Mouse (Mus musculus) adrenal gland, postnatal 10 days (tissue): ENCODE data around the gene Zfp800. TPM values are rescaled to one million over a fixed set of nuclear protein-coding genes. Genes with fewer than 3 reads are reported as not detected.
A peak's percentile ranks its signal among the peaks of the same experiment; 100 is the strongest.

Experiments
- DNase-seq: peaks from one replicate; pipeline ENCODE4 v3.0.0; 2021; ENCODE audit warnings: mixed read lengths
- long read RNA-seq, 2 experiments: library from polyadenylated mRNA; stranded (forward); transcript quantifications; one replicate each; pipeline ENCODE4 v2.0.0; 2021
- total RNA-seq, 2 experiments: library from RNA; stranded (reverse); gene quantifications; 2 replicates each; pipeline ENCODE4 v1.2.3; 2021

Zfp800 gene
- total RNA-seq, result 10 to 100 TPM; 18.4 to 20.1 TPM
- long read RNA-seq, experiment 1, partial matches to known transcripts, result 3 of 12 reads
- long read RNA-seq, experiment 1, other reads (novel, unspliced or antisense), result 7 of 12 reads
- long read RNA-seq, experiment 2, partial matches to known transcripts, result 2 of 7 reads
- long read RNA-seq, experiment 2, other reads (novel, unspliced or antisense), result 3 of 7 reads

DNA sequence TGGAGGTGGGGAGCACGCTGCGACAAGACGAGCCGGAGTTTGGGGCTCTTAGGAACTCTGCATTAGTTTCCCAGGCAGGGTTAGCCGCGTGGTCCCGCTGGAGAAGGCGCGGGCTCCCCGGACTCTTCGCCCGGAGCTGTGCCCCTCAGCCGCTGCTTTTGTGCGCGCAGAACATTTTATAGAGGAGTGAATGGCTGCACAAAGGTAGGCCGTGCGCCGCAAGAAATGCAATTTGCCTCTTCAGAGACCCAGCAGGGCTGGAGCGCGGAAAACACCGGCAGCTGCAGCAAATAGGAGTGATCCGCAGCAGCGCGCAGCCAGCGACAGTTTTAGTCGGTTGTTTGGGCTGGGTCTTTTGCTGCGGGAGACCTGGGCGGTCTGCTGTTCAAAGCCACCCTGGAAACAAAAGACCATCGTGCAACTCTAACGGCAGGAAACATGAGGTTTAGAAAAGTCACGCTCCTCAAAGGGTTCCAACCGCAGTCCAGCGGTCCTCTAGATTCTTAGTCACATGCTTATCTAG lies at the start of gene Zfp800:
TSS of gene Zfp800 (minus strand) at position 325 of the 523 bp plus-strand sequence.
- peak; percentile 20 for DNase-seq

DNA sequence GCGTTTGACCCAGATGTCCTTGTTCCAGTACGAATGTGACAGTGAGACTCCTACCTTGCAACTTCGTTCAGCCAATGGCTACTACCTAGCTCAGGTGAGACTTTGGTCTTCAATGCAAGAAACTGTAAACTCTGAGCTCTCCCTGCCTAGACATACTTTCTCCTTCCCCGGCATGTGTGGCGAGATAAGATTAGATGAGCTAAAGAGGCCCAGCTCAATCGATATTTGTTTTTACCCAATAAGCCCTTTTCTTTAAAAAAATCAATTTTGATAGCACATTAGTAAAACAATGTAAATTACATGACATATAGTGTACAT lies 33.7 kb upstream of the Zfp800 start:
- no peak for DNase-seq

DNA sequence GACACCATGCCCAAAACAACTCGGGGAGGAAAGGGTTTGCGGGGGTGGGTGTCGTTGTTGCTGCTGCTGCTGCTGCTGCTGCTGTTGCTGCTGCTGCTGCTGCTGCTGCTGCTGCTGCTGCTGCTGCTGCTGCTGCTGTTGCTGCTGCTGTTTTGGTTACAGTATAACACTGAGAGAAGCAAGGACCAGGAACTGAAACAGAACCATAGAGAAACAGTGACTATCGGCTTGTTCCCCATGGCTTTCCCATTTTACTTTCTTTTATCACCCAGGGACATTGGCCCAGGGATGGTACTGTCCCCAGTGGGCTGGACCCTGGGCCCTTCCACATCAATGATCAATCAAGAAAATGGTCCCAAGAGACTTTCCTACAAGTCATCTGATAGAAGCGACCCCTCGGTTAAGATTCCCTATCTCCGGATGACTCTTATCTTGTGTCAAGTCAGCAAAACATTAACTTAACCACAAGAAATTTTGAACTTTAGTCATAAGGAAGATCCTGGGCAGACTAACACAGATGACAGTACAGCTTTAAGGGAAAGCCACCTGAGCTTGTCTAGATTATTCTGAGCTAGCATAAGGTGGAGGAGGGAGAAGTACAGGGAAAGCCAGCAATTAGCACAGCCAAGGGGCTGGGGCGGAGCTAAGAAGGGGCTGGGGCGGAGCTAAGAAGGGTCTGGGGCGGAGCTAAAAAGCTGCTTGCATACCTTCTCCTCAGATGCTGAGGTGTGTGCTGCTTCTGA lies 33.2 kb upstream of the Zfp800 start:
- DNase-seq, result no peak

DNA sequence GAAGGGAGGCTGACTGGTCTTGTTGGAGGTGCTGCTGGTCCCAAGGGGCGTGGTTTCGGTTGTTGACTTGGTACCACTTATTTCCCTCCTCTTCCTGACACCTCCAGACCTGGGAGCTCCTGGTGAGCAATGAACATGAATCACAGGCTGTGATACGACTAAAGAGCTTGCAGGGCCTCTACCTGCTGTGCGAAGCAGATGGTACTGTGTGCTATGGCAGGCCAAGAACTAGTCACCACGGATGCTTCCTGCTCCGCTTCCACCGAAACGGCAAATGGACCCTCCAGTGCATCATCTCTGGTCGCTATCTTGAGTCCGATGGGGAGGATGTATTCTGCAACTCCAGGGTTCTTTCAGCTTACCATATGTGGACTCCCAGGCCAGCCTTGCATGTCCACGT lies 32.1 kb upstream of the Zfp800 start:
- DNase-seq, result no peak

DNA sequence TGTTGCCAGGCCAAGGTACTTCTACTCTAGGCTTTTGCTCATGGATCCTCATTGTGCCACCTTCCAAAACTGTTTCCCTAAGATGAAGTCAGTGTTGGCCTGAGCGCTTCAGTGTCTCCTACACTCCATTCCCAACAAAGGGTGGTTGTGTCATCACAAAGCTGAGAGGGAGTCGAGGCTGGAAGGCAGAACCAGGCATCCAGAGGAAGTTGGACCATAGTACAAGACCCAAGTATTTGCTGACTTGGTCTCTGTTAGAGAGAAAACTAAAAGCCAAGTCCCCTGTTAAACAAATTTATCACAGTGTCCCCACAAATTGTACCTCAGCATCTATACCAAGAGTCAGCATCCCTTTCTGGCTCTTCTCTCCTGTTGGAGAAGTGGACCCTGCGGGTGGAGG lies 30.5 kb upstream of the Zfp800 start, which contains the start of gene Gcc1:
TSS of gene Gcc1 (minus strand) at position 101 of the 400 bp plus-strand sequence.
- no peak for DNase-seq

DNA sequence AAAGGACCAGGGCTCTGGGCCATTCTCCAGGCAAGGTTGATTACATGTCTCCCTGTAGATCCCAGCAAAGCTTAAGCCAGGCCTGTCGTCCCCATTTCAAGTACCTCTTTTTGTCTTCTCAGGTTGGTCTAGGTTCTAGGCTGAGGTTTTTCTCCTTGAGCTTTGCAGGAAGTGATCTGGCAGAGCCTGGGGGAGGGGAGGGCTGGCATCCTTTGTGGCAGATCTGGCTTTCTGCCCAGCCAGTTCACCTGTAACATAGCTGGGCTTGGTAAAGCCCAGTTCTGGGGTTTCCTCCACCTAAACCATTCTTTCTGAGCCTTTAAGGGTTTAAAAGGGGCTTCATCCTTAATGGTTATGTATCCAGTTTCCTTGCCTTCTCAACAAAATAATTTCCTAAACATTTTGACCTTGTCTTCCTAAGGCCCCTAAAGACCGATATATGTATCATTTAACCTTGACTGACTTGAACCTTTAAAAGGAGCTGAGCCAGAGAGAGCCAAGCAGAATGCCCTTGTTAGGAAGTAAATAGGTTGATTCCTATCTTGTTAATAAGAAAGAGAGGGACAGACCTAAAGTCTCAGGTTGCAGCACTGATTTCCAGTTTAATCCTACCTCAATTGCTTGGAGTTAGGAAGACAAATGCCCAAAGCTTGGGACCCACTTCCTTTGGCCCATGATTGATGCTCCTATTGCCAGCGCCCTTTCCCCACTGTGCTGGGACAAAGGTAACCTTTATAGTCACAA lies 29.5 kb upstream of the Zfp800 start, which contains the start of gene Fscn3:
TSS of gene Fscn3 (plus strand) at position 694 of the 744 bp plus-strand sequence.
- DNase-seq, result no peak

DNA sequence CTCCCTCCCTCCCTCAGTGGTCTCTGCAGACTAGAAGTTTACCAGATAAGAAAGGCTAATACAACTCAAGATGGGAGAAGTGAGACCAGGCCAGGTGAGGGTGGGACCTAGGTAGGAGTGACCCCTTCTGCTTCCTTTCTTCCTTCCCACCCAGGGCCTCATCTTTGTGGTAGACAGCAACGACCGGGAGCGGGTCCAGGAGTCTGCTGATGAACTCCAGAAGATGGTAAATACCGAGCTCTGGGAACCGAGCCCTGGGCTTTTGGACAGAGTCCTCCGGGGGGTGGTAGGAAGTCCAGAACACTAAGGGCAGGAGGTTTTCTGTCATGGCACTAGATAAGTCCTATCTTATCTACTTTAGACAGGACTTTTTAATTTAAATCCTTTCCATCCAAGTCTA lies 27.2 kb upstream of the Zfp800 start:
- DNase-seq, result no peak

DNA sequence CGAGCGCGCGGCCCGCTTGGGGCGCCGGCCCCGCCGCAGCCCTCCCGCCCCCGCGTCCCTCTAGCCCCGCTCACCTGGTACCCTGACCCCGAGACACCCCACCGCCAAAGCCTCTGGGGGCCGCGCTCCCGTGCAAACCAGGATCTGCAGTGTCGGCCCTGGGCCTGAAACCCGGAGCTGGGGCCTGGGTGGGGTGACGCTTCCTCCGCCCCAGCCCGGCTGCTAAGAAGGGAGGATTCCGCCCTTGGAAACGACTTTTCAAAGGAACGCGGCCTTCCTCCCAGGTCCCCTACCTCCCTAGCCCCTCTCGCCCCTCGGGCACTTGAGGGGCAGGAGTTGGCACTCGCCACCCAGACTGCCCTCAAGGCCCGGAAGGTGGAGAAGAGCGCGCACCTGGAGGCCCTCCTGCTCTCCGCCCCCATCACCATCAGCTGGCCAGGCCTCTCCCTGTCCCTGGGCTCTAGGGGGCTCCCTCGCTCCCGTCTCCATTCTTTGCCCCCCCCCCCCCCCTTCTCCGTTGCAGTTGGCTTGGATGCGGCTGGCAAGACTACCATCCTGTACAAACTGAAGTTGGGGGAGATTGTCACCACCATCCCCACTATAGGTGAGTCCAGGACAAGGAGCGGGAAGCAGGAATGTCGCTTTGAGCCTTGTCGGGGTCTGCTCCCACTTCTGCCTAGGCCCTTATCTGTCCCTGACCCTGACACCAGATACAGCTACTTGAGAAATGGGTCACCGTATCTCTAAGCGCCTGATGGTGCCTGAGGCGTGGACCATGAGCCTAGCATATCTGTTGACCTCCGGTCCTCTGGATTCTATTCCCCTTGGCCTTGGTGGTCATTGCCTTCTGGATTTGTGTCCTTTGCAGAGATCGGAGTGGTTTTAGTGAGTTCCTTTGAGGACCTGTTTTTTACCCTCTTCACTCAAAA lies 26.2 kb upstream of the Zfp800 start:
- peak; percentile 64 for DNase-seq

DNA sequence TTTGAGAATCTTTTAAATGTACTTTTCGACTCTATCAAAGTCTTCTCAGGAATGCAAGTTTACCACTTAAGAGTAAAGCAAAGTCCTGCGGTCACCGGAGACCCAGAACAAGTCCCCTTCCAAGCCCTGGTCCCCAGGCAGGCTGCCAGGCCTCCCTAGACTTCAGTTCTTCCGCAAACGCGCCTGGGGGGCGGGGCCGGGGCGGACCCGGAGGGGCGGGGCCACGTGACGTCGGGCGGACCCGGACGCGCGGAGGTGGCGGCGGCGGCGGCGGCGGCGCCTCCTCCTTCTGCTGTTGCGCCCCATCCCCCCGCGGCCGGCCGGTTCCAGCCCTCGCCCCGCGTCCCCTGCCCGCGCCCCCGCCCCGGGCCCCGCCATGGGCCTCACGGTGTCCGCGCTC lies 25.5 kb upstream of the Zfp800 start, which contains the start of gene Arf5:
TSS of gene Arf5 (plus strand) at position 248 of the 400 bp plus-strand sequence.
- peak; percentile 99 for DNase-seq

DNA sequence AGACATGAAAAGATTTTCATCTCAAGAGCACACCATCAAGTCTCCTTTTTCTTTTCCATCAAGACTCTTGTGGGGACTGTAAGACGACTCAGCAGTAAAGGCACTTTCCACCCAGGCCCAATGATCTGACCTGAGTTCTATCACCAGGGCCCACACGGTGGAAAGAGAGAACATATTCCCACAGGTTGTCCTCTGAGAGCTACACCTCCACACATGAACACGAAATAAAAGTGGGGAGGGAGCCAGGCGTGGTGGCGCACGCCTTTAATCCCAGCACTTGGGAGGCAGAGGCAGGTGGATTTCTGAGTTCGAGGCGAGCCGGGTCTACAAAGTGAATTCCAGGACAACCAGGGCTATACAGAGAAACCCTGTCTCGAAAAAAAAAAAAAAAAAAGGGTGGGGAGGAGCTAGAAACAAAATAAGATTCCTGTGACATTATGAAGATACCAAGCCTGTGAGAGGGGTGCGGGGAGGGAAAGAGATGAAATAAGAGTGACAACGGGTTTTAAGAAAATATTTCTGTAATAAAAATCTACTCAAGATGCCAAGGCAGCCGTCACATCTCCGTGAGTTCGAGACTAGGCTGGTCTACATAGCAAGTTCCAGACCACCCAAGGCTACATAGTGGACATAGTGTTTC lies 25.0 kb upstream of the Zfp800 start:
- no peak for DNase-seq

DNA sequence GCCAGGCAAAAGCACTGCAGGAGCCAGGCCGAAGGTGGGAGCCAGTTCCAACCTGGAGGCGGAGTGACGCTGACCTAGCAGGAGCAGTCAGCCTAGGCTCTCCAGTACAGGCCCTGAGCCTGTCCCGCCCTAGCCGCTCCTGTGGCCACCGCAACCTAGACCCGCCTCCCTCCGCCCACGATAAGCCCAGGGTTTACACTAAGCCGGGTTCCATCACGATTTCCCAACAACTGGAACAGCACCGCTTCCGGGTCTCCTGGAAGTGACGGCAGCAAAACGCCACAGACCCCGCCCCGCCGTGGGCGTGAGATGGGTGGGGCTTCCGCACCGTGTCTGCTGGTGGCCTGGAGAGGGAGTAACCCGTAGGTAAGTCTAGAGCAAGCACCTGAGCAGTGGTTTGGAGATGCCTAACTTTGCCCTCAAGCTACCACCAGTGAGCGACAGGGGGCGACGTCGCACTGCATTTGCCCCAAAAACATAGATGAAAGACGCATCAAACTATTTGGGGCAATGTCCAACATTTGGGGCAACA lies 23.7 kb upstream of the Zfp800 start:
- DNase-seq, result peak; percentile 98

DNA sequence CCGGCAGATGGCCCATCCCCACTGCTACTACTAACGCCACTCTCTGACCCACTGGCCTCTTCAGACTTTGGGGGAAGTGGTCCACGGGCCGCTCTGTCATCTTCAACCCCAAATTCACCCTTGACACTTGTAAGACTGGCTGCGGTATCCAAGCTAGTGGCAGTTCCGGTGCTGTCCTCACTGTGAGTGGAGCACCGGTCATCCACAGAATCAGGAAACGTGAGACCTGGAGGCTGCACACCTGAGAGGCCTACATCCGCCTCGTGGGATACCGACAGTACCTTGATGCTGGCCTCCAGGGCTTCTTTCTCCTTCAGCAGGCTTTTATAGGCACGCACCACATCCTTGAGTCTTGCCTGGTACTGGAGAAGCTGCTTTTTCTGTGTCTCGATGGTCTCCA lies 23.1 kb upstream of the Zfp800 start:
- no peak for DNase-seq

DNA sequence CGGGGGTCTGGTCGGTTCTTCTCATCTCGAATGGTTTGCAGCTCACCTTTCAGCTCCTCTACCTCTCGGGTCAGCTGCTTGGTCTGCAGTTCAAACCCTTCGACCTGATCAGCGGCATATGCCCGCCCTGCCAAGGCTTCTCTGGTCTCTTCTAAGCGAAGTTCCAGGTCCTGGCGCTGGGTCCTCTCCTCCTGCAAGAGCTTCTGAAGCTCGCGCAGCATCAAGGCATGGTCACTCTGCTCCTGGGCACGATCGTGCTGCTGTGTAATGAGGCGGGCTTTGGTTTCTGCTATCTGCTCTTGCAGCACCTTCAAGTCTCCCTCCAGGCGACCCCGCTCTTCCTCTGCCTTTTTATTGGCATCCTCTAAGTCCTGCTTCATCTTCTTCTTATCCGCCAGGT lies 22.6 kb upstream of the Zfp800 start:
- no peak for DNase-seq

DNA sequence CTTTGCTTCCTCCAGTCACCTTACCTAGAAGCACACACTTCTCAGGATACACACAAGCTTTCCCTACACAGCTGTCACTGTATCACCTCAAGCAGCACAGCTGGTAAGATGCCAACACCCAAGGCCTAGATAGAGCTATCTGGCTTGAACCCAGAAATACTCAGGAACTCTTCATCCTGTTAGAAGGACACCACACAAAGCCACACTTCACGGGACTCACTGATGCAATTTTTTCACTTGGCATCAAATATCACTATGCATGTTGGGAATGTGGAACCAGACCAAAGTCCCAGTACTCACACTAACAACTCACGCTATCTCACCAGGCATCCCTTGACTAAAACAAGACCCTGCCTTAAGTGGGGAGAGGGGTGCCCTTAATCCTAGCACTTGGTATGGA lies 21.9 kb upstream of the Zfp800 start:
- no peak for DNase-seq

DNA sequence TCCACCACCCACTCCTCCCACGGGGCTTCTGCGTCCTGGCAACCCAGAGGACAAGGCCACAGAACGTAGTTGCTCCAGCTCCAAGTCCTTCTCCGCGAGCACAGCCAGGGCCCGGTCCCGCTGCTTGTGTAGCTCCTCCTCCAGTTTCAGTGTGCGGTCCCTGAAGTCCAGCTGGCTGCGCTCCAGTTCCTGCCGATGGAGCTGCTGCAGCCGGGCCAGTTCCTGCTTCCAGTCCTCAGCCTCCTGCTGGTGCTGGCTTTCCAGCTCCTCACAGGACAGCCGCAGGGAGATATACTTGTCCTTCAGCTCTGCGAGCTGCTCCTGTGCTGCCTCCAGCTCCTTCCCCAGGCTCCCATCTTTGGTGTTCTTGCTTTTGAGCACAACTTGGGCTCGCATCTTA lies 20.6 kb upstream of the Zfp800 start:
- peak; percentile 92 for DNase-seq

DNA sequence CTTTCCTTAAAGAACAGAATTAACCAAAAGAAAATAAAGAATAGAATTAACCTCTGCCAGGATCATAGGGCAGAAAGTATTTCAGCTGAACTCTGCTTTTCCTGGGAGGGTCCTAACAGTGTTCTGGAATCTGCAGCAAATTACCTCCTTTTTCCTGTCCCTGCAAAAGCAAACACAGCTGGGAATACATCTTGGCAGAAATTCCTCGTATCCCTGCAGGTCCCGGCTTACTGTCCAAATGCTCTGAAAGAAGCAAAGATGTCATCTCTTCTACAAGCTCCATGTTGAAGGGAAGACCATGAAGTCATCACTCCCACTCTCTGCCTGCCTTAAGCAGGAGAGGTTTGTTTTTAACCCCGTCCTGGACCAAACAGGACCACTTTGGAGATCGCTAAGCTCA lies 19.2 kb upstream of the Zfp800 start:
- no peak for DNase-seq

DNA sequence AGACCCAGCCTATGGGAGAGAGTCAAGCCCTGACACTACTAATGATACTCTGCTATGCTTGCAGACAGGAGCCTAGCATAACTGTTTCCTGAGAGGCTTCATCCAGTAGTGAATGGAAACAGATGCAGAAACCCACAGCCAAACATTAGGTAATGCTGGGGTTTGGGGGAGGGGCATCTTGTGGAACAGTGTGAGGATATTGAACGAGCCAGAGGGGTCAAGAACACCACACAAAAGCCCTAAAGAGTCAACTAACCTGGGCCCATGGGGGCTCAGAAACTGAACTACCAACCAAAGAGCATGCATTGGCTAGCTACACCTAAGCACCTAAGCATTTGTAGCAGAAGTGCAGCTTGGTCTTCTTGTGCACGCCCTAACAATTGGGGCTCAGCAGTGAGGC lies 13.4 kb upstream of the Zfp800 start:
- DNase-seq, result no peak

DNA sequence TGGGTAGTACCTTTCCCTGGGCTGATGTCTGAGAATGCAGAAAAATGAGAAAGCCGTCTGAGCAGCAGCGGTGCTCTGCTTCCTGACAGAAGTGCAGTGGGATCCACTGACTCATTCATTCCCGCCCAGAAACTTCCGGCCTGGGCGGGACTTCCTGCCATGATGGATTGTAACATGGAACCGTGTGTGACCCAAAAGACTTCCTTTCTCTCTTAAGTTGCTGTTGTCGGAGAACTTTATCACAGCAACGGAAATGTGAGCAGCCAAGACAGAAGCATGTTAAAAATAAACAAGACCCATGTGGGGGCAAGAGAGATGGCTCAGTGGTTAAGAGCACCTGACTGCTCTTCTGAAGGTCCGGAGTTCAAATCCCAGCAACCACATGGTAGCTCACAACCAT lies 12.2 kb upstream of the Zfp800 start:
- DNase-seq, result no peak

DNA sequence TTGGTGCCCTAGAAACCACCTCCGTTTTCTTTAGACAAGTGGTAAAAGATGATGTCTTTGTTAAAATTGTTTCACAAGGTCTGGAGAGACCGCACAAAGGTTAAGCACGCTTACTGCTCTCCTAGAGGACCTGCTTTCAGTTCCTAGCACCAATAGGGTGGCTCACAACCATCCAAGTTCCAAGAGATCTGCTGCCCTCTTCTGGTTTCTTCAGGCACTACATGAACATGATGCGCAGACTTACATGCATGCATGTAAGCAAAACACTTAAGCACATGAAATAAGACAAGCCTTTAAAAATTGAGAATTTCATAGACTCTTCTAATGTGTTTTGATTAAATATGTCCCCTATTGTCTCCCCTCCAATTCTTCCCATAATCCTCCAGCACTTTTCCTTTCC lies 2.0 kb upstream of the Zfp800 start:
- DNase-seq, result no peak

DNA sequence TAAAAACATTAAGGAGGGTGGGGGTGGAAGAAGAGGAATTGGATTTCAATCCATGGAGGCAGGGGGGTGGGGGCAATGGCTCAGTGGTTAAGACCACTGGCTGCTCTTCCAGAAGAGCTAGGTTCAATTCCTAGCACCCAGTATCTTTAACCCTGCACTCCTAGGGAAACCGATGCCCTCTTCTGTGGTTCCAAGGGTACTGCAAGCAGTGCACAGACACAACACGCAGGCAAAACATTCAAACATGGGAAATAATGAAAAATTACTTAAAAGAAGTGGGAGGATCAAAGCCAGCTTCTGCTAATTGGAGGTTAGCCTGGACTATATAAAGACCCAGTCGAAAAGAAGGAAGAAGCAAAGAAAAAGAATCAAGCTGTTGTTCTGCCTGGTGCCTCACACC lies 921 bp upstream of the Zfp800 start:
- no peak for DNase-seq

DNA sequence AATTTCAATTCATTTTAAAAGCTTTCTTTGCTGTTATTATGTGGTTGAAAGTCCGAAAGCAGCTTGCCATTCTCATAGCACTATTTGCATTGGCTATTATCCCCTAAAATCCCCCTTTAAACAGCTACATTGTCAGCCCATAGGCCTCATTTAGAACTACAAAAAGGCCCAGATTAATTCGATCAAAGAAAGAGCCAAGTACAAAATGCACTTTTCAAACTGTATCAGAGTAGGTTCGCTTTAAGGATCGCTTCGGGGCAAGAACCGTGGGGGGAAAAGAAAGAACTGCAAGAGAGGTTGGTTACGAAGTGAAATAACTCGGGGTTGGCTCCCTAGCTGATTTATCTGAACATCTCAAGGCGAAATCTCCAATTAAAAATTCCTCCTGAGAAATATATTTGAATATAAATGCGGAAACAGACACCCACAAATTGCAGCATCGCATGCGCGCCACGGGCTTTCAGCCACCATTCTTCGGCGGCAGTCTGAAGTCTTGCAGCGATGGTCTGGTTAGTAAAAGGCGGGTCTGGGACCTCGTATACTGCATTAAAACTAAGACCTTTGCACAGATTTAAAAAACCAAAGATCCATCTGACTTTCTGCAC lies 850 bp downstream of the Zfp800 start:
- no peak for DNase-seq
